Mouse (Mus musculus) liver, embryonic 16.5 days (tissue): ENCODE measurements around the gene Vmn1r234. TPM values are rescaled to one million over a fixed set of nuclear protein-coding genes. Genes with fewer than 3 reads are reported as not detected.
"Not testable (repeated sequence)": the region's sequence is repeated elsewhere in the genome, so short reads cannot be mapped to it uniquely, and the experiment has no call there.

Source experiments
- ATAC-seq: fragments of 200-750 bp; cut with Nextera tagmentation; 2 replicates; pipeline ENCODE4 v1.8.0; 2017; ENCODE audit warnings: low read depth, mild to moderate bottlenecking, moderate number of reproducible peaks, moderate library complexity
- H3K27ac ChIP-seq: fragments of 300-500 bp; sonication (generic); 2 replicates; pipeline ENCODE4 v1.5.1; 2014; ENCODE audit warnings: mild to moderate bottlenecking, low read length
- H3K27me3 ChIP-seq: fragments of 300-500 bp; sonication (generic); 2 replicates; pipeline ENCODE4 v1.6.1; 2014; ENCODE audit warnings: low read depth, low read length, mixed read lengths; ENCODE audit not compliant: control insufficient read depth, insufficient read depth
- H3K36me3 ChIP-seq: fragments of 300-500 bp; sonication (generic); 2 replicates; pipeline ENCODE4 v1.6.1; 2014; ENCODE audit warnings: mild to moderate bottlenecking; ENCODE audit not compliant: control insufficient read depth, insufficient read depth
- H3K4me1 ChIP-seq: fragments of 300-500 bp; sonication (generic); 2 replicates; pipeline ENCODE4 v1.6.1; 2014; ENCODE audit warnings: low read depth, low read length, mixed read lengths; ENCODE audit not compliant: control insufficient read depth
- H3K4me2 ChIP-seq: fragments of 300-500 bp; sonication (generic); 2 replicates; pipeline ENCODE4 v1.6.1; 2014; ENCODE audit warnings: low read depth, low read length, mixed read lengths
- H3K4me3 ChIP-seq: fragments of 300-500 bp; sonication (generic); 2 replicates; pipeline ENCODE4 v1.5.1; 2014; ENCODE audit warnings: low read depth, mild to moderate bottlenecking, low read length
- H3K9ac ChIP-seq: fragments of 300-500 bp; sonication (generic); 2 replicates; pipeline ENCODE4 v1.6.1; 2014; ENCODE audit warnings: low read depth, low read length
- H3K9me3 ChIP-seq: fragments of 300-500 bp; sonication (generic); replicated peaks from 2 replicates; pipeline ENCODE4 v1.6.1; 2016; ENCODE audit warnings: low read length; ENCODE audit not compliant: control insufficient read depth
- WGBS: fragments of 180-500 bp; shearing (Covaris S2); extraction: QIAGEN DNeasy Blood & Tissue Kit; methylation state at CpG from one replicate; pipeline ENCODE4 v1.1.7; 2014; ENCODE audit not compliant: insufficient replicate concordance; 5-methylcytosine and 5-hydroxymethylcytosine counted together
- microRNA-seq: library from miRNA; unstranded; fragments of <30 nt; microRNA quantifications from one replicate; pipeline ENCODE4, GENCODE M21; 2016
- polyA plus RNA-seq: library from polyadenylated mRNA; unstranded; fragments of >200 nt; fragmentation: Nextera tagmentation; extraction: Ambion mirVana; gene quantifications from 2 replicates; pipeline ENCODE4 v1.2.1, GENCODE M21; 2015

The Vmn1r234 gene
- polyA plus RNA-seq = not detected in 2 replicates

GRCm38 (mm10) chr17:21225787-21226186 lies at the start of gene Vmn1r234:
Gene Vmn1r234 (plus strand): TSS chr17:21226087.
- no peaks in the 10 kb centered on the region for H3K27me3 ChIP-seq
- no peak within 1 kb of the TSS for H3K27ac ChIP-seq
- no peak for ATAC-seq
- H3K4me2 ChIP-seq = no peak within 1 kb of the TSS
- H3K9ac ChIP-seq = no peak within 1 kb of the TSS
- H3K4me3 ChIP-seq = no peak within 1 kb of the TSS
- WGBS = 47% methylated on average over 1 of the region's 1 CpGs
- H3K4me1 ChIP-seq = no peaks in the 10 kb centered on the region
- H3K36me3 ChIP-seq = no peaks in the 10 kb centered on the region
- H3K9me3 ChIP-seq = no peaks in the 10 kb centered on the region

- not testable (repeated sequence) for H3K27me3 ChIP-seq, H3K4me3 ChIP-seq, H3K36me3 ChIP-seq, H3K4me2 ChIP-seq, H3K9me3 ChIP-seq, ATAC-seq, H3K4me1 ChIP-seq, H3K9ac ChIP-seq, H3K27ac ChIP-seq
- WGBS = 58% methylated on average over 1 of the region's 1 CpGs
Observed at GRCm38 (mm10) chr17:21211081-21211480, 14.8 kb upstream of the Vmn1r234 start.

GRCm38 (mm10) chr17:21231654-21232053 lies 5.8 kb downstream of the Vmn1r234 start:
- no peak for ATAC-seq

GRCm38 (mm10) chr17:21256111-21256510 lies 30.2 kb downstream of the Vmn1r234 start, which contains the start of gene Vmn1r235:
Gene Vmn1r235 (plus strand): TSS chr17:21256411.
- no peak within 1 kb of the TSS for H3K9ac ChIP-seq
- no peaks in the 10 kb centered on the region for H3K27me3 ChIP-seq
- no peak within 1 kb of the TSS for H3K4me2 ChIP-seq
- H3K36me3 ChIP-seq = no peaks in the 10 kb centered on the region
- H3K4me1 ChIP-seq = no peaks in the 10 kb centered on the region
- no peak for ATAC-seq
- H3K27ac ChIP-seq = no peak within 1 kb of the TSS
- H3K9me3 ChIP-seq = no peaks in the 10 kb centered on the region
- no peak within 1 kb of the TSS for H3K4me3 ChIP-seq

More at GRCm38 (mm10) chr17:21231654-21232053, 5.8 kb downstream of the Vmn1r234 start:
- H3K4me2 ChIP-seq = no peak overlapping the region
- no peak overlapping the region for H3K4me3 ChIP-seq
- no peaks in the 10 kb centered on the region for H3K4me1 ChIP-seq
- no peak overlapping the region for H3K27ac ChIP-seq
- WGBS = 26% methylated on average over 9 of the region's 9 CpGs
- H3K36me3 ChIP-seq = no peaks in the 10 kb centered on the region
- H3K9me3 ChIP-seq = no peaks in the 10 kb centered on the region
- no peaks in the 10 kb centered on the region for H3K27me3 ChIP-seq
- H3K9ac ChIP-seq = no peak overlapping the region

GRCm38 (mm10) chr17:21272103-21272502 lies 46.2 kb downstream of the Vmn1r234 start:
- H3K9ac ChIP-seq = no peak overlapping the region
- ATAC-seq = no peak
- WGBS = 8% methylated on average over 4 of the region's 4 CpGs
- no peaks in the 10 kb centered on the region for H3K27me3 ChIP-seq
- no peak overlapping the region for H3K4me2 ChIP-seq
- no peaks in the 10 kb centered on the region for H3K4me1 ChIP-seq
- no peak overlapping the region for H3K4me3 ChIP-seq
- H3K27ac ChIP-seq = no peak overlapping the region
- no peaks in the 10 kb centered on the region for H3K36me3 ChIP-seq
- H3K9me3 ChIP-seq = no peaks in the 10 kb centered on the region

- no peaks in the 10 kb centered on the region for H3K9me3 ChIP-seq
- no peak within 1 kb of the TSS for H3K9ac ChIP-seq
- 56% methylated on average over 3 of the region's 3 CpGs for WGBS
- H3K4me2 ChIP-seq = no peak within 1 kb of the TSS
- no peak within 1 kb of the TSS for H3K4me3 ChIP-seq
- H3K4me1 ChIP-seq = no peaks in the 10 kb centered on the region
- H3K36me3 ChIP-seq = no peaks in the 10 kb centered on the region
- H3K27me3 ChIP-seq = no peaks in the 10 kb centered on the region
- no peak for ATAC-seq
- no peak within 1 kb of the TSS for H3K27ac ChIP-seq
Observed at GRCm38 (mm10) chr17:21282642-21283041, 56.8 kb downstream of the Vmn1r234 start, which contains the start of gene Vmn1r236. Gene Vmn1r236 (plus strand): TSS chr17:21282942.

GRCm38 (mm10) chr17:21284395-21284794 lies 58.5 kb downstream of the Vmn1r234 start:
- Histone ChIP-seq H3K4me2 (no peak overlapping the region), H3K4me1 (no peaks in the 10 kb centered on the region), H3K4me3 (no peak overlapping the region), H3K36me3 (no peaks in the 10 kb centered on the region), H3K27ac (no peak overlapping the region), H3K9me3 (no peaks in the 10 kb centered on the region), H3K27me3 (no peaks in the 10 kb centered on the region), H3K9ac (no peak overlapping the region)
- ATAC-seq = no peak

Small RNAs within 50 kb of the gene (microRNA-seq; reads per million reads assigned to microRNA genes)
- not detected for gene Gm26384

Other genes starting within 250 kb of the Vmn1r234 start
- gene Vmn1r233, start 229.6 kb upstream of the Vmn1r234 start, polyA plus RNA-seq = not detected in 2 replicates
- gene Zfp160, start 217.2 kb upstream of the Vmn1r234 start, polyA plus RNA-seq = 3.4 and 3.8 TPM in 2 replicates
- gene Vmn1r235, start 30.3 kb downstream of the Vmn1r234 start, polyA plus RNA-seq = not detected in 2 replicates
- not detected in 2 replicates for gene Vmn1r236, start 56.9 kb downstream of the Vmn1r234 start, polyA plus RNA-seq
- gene Vmn1r237, start 85.8 kb downstream of the Vmn1r234 start, polyA plus RNA-seq = not detected in 2 replicates
- gene Zfp677, start 157.7 kb downstream of the Vmn1r234 start, polyA plus RNA-seq = 0.50 and 0.54 TPM in 2 replicates
- gene Zfp54, start 197.1 kb downstream of the Vmn1r234 start, polyA plus RNA-seq = 1.7 and 1.9 TPM in 2 replicates
- 6.2 and 6.3 TPM in 2 replicates for gene Zfp51, start 224.3 kb downstream of the Vmn1r234 start, polyA plus RNA-seq